Mouse (Mus musculus) 416B (cell line): ENCODE measurements around the gene Gpr158.

Source experiments
- DNase-seq: peaks from one replicate; pipeline ENCODE4 v3.0.0; 2011; ENCODE audit warnings: low read depth

Gene Gpr158

DNA sequence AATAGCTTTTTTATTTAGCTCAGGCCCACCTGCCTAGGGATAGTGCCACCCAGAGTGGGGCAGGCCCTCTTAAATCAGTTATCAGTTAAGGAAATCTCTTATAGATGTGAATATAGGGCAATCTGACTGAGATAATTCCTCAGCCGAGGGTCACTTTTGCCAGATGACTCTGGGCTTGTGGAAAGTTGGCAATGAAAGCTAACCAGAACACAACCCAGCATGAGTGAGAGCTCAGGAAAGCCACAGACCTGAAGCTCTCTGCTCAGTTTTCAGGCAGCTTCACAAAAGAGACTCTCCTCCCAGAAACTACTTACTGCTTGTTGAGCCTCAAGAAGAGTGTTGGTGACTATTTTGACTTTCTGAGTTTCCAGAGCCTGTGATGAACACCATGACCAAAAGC, 264.8 kb downstream of the Gpr158 start:
- DNase-seq = no peak

DNA sequence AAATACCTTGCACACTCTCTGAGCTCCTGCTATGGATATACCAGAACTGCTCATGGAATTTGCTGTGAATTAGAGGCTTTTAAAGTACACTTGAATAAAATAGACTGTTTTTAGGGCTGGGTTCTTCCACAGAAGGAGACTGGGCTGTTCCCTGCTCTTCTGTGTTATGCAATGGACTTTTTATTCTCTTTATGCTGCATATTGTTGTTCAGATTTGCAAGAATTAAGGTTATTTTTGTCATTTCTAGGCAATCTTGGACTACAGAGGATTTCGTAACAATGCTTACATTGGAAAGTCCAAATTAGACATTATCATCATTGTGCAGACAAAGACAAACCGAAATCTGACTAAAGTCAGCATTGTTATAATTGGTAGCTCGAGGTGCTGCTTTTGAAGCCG, 298.4 kb downstream of the Gpr158 start:
- DNase-seq = no peak

DNA sequence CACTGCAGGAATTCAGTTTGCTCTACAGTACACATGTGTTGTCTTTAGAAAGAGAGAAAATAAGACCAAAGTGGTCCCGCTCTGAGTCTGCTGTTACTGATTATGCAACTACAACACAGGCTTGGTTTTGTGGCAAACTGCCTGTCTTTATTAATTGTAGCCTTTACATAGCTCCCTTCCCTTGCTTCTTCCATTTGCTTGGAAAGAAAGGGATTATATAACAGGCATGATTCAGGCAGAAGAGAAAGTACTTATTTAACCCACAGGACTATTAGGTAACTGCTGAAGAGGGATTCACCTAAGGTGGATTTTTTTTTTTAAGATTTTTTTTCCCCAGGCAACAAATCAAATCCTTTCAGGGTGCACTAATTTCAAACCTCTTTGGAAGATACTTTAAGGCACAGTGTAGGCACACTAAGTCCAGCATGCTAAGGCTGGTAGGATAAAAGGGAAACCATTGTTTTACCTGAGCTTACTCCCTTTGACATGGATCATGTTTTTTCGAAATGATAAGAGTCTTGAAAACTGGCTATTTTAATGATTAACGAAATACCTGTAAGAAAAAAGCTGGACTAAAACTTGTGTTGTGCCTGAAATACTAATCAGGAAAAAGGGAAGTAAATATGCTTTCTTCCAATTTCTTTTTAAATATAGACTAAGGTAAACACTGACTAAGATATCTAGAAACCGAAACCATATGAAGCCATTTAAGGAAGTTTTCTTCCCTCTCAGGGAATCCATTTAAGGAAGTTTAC, 308.9 kb downstream of the Gpr158 start:
- no peak for DNase-seq

DNA sequence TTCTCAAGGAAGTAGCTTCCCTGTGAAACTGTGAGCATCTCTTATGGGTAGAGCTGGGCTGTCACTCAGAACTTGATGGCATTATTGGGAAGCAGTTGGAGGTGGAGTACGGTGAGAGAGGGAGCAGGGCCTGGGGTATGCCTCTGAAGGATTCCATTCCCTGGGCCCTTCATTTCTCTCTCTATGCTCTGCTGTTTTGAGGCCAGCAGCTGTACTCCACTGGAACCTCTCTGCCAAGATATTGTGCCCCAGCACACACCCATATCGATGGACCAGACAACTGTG, 309.4 kb downstream of the Gpr158 start:
- DNase-seq = no peak

DNA sequence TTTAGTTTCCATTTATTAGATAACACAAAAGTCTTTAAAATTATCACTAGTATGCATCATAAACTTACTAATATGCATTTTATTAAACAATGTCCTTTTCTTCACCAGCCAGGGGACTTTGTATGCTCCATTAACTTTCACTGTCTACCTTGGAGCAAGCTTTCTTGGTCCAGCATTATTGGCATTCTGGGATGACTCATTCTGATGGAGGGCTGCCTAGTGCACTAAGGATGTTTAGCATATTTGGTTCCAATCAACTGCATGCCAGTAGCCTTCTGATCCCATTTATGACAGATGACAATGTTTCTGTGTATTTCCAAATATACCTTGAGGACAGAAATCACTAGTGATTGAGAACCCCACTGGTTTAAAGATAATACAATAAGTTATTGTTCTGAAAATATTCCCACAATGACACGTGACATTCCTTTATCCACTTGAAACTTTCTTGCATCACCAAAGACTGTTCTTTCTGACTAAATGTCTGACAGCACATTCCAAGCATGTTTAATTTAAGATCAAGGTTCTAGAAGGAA, 313.5 kb downstream of the Gpr158 start:
- DNase-seq = no peak

DNA sequence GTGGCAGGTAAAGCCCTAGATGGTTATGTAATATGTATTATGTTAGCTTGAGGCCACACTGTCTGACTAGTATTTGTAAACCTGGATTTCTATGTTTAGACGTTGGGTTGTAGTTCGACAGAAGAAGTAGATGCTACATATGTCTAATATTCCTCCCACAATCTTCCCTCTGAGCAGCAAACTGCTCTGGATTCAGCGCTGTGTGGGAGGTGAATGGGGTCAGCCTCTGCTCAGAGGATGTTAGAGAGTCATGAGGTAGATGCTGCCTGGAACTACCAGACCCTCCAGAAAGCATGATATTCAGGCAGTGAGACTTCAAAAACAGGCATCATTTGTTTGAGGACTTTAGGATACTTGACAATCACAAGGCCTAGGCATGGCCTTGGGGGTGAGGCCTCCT, 317.4 kb downstream of the Gpr158 start:
- no peak for DNase-seq

DNA sequence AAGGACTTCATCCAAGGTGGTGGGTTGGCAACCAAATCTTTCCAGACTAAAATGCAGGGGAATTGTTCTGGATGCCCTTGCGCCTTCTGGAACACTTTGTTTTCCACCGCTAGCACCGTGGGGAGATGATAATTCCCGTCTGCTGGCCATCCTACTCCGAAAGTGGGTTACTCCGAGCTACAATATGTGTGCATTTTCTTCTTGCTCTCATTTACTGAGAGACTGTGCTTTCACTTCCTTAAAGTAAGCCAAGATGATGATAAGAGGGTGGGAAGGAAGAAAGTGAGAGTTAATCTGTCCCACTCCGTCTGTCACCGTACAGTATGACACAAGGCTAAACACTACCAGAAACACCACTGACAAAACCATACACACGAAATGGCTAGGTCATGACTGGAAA, 325.8 kb downstream of the Gpr158 start:
- DNase-seq = no peak

DNA sequence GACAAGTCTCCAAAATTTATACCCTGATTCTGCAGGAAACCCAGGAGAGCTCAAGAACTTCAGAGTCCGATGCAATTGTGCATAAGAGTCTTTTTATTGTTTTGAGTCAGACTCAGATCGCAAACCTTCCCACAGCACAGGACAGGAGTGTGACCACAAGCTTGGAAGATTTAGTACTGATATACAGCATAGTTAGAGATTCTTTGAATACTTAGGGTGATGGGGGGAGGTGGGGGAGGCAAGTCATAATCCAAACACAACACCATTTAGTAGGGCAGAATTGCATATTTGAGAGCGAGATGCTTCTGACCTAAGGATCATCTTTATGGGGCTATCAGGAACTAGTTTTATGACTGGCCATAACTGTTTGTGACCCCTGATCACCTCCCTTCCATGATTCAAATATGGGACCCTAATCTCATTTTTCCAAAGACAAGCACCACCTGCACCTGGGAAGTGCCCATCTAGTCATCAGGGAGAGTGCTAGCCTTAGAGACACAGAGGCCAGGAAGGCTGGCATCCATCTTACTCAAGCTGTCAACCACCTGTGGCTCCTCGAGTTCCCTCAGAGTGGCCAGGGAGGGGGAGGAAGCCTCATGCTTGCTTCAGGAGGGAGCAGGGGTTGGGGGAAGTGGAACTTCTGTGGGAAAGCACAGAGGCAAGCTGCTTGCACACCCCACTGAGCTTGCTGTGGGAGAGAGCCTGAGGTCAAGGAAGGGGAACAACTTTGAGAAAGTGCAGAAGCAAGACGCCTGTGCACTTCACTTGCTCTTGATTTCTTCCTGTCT, 326.7 kb downstream of the Gpr158 start:
- DNase-seq = no peak

DNA sequence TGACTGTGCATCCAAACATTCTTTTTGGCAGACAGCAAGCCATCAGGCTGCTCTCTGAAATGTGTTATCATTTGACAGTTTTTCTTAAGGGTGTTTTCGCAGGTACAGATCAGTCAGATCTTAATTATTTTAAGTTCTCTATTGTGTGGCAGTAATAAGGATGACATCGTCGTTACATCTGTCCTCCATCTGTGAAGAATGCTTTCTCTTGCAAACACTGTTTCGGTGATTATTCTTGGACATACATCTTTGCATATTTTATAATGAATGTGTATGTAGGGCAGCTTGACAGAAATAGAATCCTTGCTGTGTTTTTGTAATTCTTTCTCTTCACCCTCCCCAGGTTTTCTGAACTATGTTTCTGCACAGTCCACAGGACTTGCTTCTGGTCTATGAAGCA, 360.7 kb downstream of the Gpr158 start:
- DNase-seq = no peak

DNA sequence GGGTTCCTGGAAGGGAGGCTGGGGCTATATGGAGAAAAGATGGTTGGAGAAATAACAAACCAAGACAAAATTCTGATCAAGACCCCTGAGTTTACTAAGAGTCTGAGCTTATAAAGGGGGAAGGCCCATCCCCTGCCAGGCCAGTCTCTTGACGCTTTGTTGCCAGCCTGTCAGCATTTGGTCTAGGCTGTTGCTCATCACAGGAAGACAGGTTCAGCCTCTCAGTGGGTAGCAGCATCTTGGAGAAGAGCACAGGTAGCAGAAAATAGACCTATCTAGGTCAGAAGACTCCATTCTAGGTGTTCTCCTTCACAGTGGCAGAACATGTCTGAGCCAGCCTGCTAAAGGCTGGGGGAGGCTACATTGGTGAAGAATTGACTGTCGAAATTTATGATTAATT, 416.4 kb downstream of the Gpr158 start:
- no peak for DNase-seq

DNA sequence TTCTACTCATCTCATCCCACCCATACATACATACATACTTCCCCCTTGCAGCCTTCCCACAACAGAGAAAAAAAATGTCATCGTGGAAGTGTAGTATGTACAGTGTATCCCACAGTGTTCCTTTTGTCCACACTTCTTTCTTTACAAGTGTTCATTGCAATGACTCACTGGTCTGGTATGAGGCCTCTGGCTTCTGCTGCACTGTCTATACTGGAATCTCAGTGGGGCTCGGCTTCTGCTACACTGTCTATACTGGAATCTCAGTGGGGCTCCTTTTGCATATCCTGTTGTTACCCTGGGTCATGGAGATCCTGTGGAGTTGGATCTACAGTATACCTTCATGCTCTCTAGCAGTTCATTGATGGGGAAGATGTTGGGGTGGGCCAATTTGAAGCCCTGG, 425.8 kb downstream of the Gpr158 start:
- DNase-seq = no peak

DNA sequence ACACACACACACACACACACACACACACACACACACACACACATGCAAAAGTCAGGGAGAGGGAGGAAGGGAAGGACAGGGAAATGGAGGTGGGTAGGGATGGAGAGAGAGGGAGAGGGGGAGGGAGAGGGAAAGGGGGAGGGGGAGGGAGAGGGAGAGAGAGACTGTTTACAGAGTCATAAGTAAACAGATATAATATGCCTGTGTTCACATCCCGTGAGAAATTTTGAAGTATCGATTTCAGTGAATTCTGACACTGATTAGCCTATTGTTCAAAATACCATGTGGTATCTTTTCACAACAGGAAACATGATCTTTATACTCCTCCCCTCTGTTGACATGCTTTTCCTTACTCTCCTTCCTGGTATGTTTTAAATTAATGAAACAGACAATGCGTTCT, 432.3 kb downstream of the Gpr158 start:
- DNase-seq = no peak

DNA sequence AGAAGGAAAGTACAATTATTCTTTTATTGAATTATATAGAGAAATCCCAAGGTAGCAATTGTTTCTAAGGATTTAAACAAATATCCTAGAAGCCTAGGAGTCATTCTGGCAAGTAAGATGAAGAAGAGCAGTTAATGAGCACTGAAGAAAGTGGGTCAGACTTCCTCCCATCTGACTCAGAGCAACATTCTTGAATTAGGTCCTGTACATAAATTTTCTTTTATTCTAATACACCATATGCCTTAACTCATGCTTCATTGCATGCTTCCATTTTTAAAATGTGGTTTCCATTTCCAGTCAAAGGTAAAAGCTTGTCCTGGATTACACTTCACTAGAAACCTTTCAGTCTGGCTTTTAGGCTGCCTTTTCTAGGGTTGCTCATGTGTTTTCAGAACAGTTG, 432.7 kb downstream of the Gpr158 start:
- no peak for DNase-seq

DNA sequence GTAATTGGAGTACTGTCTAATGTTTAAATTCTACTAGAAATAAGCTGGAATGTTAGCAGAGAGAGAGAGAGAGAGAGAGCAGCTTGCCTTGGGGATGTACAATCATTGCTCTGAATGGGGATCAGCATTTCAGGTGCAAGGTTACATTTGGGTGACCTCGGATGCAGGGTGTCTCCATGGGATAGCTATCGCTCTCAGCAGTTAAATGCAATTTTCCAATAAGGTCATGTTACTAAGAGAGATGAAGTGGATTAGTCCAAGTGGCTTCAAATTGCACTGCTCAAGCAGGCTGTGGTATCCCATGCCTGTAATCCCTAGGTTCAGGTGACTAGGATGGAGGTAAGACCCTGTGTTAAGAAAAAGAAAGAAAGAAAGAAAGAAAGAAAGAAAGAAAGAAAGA, 441.2 kb downstream of the Gpr158 start:
- DNase-seq = no peak

DNA sequence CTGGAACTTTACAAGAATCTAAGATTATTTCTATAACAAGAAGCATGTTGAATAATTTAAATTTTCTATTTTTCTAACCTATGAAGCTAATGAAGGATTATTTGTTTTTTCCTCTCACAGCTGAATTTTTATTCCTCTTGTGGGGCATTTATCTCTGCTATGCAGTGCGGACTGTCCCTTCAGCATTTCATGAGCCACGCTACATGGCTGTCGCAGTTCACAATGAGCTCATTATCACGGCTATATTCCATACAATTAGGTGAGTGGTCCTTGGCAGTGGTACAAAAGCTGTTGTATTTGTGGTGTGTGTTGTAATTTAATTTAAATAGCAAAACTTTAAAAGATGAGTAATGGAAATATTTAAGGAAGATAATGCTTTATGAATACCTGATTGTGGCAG, 443.1 kb downstream of the Gpr158 start:
- no peak for DNase-seq

DNA sequence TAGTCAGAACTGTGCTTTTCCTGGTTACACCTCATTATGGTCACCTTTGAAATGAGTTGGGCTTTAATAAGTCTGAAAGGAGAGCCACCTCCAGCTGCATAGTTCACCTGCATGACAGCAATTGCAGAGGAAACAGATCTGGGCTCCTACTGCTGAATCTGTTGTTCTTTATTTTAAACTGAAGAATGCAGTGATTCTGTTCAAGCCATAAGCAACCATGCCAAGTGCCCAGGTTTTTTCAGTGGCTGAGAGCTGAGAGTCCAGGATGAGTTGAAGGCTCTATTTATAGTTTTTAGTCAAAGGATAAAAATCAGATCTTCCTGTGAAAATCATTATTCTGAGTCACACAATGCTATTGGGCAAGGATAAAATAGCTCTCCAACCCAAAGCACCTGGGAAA, 496.7 kb downstream of the Gpr158 start:
- DNase-seq = no peak
